Mouse (Mus musculus): ENCODE results near the gene Brcc3. TPM values are rescaled to one million over a fixed set of nuclear protein-coding genes. Genes with fewer than 3 reads are reported as not detected.

Gene Brcc3
- total RNA-seq (2015) (50.3 and 50.4 TPM in 2 replicates), total RNA-seq (2017) (35.0 and 40.9 TPM in 2 replicates)

DNA sequence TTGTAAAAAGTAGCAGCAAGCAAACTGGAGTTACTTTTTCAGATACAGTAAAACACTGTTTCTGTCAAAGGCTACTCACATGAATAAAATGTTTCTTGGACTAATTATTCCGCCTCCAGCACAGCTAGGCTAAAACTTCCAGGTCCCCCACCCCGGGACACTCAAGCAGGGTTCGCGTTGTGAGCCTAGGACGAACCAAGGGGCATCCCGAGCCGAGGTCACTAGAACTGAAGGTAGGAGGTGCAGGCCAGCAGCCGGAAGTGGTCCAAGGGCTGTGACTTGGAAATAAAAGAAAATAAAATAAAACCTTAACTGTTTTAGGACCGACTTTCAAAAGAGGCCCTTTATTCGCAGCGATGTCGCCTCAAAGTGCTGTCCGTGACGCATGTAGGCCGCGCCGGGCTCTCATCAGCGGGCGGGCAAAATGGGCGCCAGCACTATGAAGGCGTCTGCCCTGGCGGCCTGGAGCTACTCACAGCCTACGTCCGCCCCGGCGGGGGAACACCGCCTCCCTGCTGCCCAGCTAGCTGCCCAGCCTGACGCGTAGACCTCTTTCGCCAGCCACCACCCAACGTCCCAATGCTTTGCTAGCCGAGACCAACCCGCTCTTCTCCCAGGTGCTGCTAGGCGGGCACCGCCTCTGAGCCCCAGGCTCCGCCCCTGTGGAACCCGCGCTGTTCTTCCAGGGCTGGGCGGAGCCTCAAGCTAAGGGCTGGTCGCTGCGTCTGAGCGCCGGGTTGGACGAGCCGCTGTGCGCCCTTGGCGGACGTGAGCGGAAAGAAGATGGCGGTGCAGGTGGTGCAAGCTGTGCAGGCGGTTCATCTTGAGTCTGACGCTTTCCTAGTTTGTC is at the start of gene Brcc3, which contains the start of the genes Cmc4 and Mtcp1:
Brcc3 (plus strand) TSS at position 693 of the 850 bp plus-strand sequence.
Cmc4 (minus strand) TSS at position 649 of the 850 bp plus-strand sequence.
Mtcp1 (minus strand) TSS at position 653 of the 850 bp plus-strand sequence.
- peak; percentile 98 for ATAC-seq (replicated peaks; ENCODE audit: poor library complexity)

DNA sequence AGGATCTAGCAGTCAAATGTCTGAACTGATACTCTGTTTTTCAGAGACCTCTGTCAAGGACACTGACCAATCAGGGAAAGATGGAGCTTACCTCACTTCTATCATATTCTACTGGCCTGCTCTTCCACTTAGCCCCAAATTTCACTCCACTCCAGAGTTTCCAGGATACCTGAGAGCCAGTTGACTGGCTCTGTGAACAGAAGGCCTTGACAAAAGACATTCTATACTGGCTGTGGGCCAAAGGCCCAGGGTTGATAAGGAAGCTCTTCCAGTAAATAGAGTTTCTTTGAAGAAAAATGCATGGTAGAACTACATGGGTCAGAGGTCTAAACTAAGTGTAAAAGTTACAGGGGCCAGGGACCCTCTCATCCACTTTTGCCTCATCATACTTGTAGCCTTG is 46.2 kb upstream of the Brcc3 start:
- peak; percentile 55; the same call in 1 of the 2 replicates for ATAC-seq (replicated peaks; ENCODE audit: poor library complexity)

GRCm38 (mm10) chrX:75372666-75373425 is 43.6 kb upstream of the Brcc3 start:
- ATAC-seq (replicated peaks; ENCODE audit: poor library complexity): no peak

GRCm38 (mm10) chrX:75376815-75377214 is 39.6 kb upstream of the Brcc3 start:
- peak; percentile 91 for ATAC-seq (replicated peaks; ENCODE audit: poor library complexity)

DNA sequence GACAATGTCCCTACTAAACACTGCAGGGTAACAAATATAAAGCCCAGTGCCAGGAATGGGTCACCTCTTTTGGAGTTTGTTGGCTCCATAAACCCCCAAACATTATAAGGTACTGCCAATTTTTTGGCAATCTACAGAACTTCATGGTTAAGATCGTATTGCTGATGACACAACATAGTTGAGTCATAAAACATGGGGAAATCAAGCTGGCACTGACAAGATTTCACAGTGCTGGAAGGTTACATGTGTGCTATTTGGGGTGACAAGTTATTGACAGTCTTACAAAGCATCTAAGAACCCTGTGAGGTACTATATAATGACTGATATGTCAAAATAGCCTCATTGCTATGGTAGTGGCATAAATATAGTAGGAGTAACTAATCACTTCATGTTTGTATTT is 35.3 kb upstream of the Brcc3 start:
- no peak for ATAC-seq (replicated peaks; ENCODE audit: poor library complexity)

DNA sequence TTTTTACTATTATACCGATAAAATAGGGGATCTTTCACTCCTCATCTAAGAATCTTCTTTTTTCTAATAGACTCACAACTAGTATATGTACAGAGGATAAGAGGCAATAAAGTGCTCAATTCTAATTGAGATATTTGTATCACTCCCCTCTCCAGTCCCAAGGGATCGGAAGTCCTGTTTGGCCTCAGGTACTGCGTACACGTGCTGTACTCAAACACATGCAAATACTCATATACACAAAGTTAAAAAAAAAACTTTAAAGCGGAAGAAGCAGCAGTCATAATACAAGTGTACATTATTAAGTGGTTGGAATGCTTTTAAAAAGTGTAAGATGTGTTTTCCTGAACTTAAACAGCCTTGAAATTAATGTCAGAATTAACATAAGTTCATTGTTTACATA is 34.7 kb upstream of the Brcc3 start:
- no peak for ATAC-seq (replicated peaks; ENCODE audit: poor library complexity)

- ATAC-seq (replicated peaks; ENCODE audit: poor library complexity): peak; percentile 99
These were observed 34.1 kb upstream of the Brcc3 start, which contains the start of the genes Fundc2 and F8 for GRCm38 (mm10) chrX:75382195-75382771. Gene Fundc2 (plus strand): TSS chrX:75382399. Gene F8 (minus strand): TSS chrX:75382615.

DNA sequence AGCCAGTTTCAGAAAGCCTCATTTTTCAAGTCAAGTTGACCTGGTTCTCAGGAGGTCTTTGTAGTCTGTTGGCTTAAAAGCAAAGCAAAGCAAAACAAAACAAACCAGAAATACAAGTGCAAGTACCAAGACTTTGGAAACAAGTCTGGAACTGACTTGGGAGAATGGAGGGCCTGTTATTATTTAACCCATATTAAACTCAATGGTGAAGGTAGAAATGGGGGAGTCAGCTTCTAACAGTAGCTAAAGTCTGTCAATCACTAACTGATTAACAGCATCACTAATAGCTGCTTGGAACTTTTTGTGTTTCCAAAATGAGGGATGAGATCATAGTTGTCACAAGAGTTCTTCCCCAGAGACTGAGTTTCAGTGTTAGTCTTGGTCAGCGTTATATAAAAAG is 17.0 kb upstream of the Brcc3 start:
- ATAC-seq (replicated peaks; ENCODE audit: poor library complexity): no peak

DNA sequence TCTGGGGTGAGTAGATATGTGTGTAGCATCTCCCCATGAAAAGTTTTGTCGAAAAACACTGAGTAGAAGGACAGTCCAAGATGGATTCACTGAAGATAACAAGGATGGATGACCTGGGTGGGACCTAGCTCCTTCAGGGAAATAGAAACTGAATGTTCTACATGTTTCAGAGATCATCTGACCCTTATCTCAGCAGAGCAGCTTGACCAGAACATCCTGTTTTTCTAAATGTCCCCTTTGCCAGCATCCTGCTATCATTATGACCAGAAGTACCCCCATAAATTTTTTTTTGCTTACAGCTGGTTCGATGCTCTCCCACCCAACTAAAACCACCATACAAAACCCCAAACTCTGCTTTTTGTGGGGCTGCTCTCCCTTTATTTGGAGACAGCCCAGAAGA is 13.8 kb upstream of the Brcc3 start:
- ATAC-seq (replicated peaks; ENCODE audit: poor library complexity): peak; percentile 92

DNA sequence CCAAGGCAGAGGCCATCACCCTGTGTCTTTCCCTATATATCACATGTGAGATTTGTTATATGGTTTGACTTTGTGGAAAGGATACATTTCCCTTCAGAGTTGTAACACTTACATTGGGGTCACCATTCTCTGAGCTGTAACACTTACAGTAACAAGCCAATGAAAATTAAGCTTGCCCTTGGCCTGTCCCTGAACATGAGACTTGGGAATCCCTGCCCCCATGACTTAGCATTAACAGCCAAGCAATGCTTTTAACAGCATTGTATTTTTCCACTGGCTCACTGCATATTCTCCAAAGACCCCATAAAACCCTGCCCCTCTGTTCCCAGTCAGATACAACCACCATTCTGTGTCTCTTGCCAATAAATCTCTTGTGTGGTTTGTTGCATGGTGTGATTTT is 13.1 kb upstream of the Brcc3 start:
- ATAC-seq (replicated peaks; ENCODE audit: poor library complexity): no peak

DNA sequence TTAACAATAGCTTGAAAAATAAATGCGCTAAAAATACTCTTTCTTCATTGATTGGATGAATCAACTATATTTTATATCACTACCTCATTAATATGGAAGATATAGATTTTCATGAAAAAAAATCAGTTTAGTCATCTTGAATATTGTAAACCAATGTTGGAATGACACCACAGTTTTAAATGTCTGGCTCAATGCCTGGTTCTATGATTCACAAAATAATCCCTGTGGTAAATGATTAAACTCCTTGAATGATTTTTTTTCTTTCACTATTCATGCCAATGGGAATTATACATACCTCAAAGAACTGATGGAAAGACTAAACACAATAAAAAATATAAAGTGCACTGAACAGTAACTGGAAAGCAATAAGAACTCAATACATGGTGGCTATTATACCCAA is 6.7 kb upstream of the Brcc3 start:
- no peak for ATAC-seq (replicated peaks; ENCODE audit: poor library complexity)

GRCm38 (mm10) chrX:75454597-75454996 is 38.2 kb downstream of the Brcc3 start:
- ATAC-seq (replicated peaks; ENCODE audit: poor library complexity): no peak

- peak; percentile 100 for ATAC-seq (replicated peaks; ENCODE audit: poor library complexity)
These were observed 58.8 kb downstream of the Brcc3 start for GRCm38 (mm10) chrX:75475182-75475644.

GRCm38 (mm10) chrX:75489886-75490285 is 73.5 kb downstream of the Brcc3 start:
- ATAC-seq (replicated peaks; ENCODE audit: poor library complexity): no peak

Other genes with a start within 250 kb of the Brcc3 start
- 48.5 and 56.9 TPM in 2 replicates for gene Fundc2, start 34.2 kb upstream of the Brcc3 start, total RNA-seq (2015)
- 38.6 and 63.3 TPM in 2 replicates for gene Fundc2, start 34.2 kb upstream of the Brcc3 start, total RNA-seq (2017)
- gene F8, start 34.0 kb upstream of the Brcc3 start, total RNA-seq (2015): 0.44 and 1.1 TPM in 2 replicates
- 0.37 and 0.78 TPM in 2 replicates for gene F8, start 34.0 kb upstream of the Brcc3 start, total RNA-seq (2017)
- gene Cmc4, start within 50 bp of the Brcc3 start, total RNA-seq (2015): 24.5 and 27.3 TPM in 2 replicates
- gene Cmc4, start within 50 bp of the Brcc3 start, total RNA-seq (2017): 7.0 and 7.7 TPM in 2 replicates
- gene Mtcp1, start within 50 bp of the Brcc3 start, total RNA-seq (2015): 6.0 and 6.4 TPM in 2 replicates
- 6.9 and 8.0 TPM in 2 replicates for gene Mtcp1, start within 50 bp of the Brcc3 start, total RNA-seq (2017)
- gene Vbp1, start 97.7 kb downstream of the Brcc3 start, total RNA-seq (2015): 121 and 131 TPM in 2 replicates
- 144 and 152 TPM in 2 replicates for gene Vbp1, start 97.7 kb downstream of the Brcc3 start, total RNA-seq (2017)
- not detected in 2 replicates for gene Rab39b, start 161.6 kb downstream of the Brcc3 start, total RNA-seq (2015)
- not detected in 2 replicates for gene Rab39b, start 161.6 kb downstream of the Brcc3 start, total RNA-seq (2017)